Mouse (Mus musculus) forebrain, embryonic 10.5 days (tissue): ENCODE measurements around the gene Psmd8. TPM values are rescaled to one million over a fixed set of nuclear protein-coding genes. Genes with fewer than 3 reads are reported as not detected.
"Not testable (repeated sequence)": the region's sequence is repeated elsewhere in the genome, so short reads cannot be mapped to it uniquely, and the experiment has no call there.

Experiments used
- DNase-seq: peaks from one replicate; pipeline ENCODE4 v3.0.0-alpha.2; 2017; ENCODE audit warnings: low spot score; ENCODE audit errors: extremely low spot score
- H3K27ac ChIP-seq: fragments of 300-500 bp; sonication (generic); 2 replicates; pipeline ENCODE4 v1.5.1; 2016; ENCODE audit warnings: mild to moderate bottlenecking
- H3K27me3 ChIP-seq: fragments of 300-500 bp; sonication (generic); 2 replicates; pipeline ENCODE4 v1.6.1; 2016; ENCODE audit warnings: mild to moderate bottlenecking; ENCODE audit not compliant: poor library complexity, severe bottlenecking
- H3K36me3 ChIP-seq: fragments of 300-500 bp; sonication (generic); replicated peaks from 2 replicates; pipeline ENCODE4 v1.6.1; 2016; ENCODE audit warnings: mild to moderate bottlenecking, moderate library complexity
- H3K4me1 ChIP-seq: fragments of 300-500 bp; sonication (generic); 2 replicates; pipeline ENCODE4 v1.6.1; 2016
- H3K4me3 ChIP-seq: fragments of 300-500 bp; sonication (generic); 2 replicates; pipeline ENCODE4 v1.5.1; 2016; ENCODE audit warnings: mild to moderate bottlenecking, moderate library complexity
- H3K9me3 ChIP-seq: fragments of 300-500 bp; sonication (generic); 2 replicates; pipeline ENCODE4 v1.6.1; 2016; ENCODE audit warnings: mild to moderate bottlenecking, moderate library complexity
- WGBS: fragments of 180-500 bp; shearing (Covaris S2); methylation state at CpG from one replicate; pipeline ENCODE4 v1.1.7; 2016; 5-methylcytosine and 5-hydroxymethylcytosine counted together
- polyA plus RNA-seq: library from polyadenylated mRNA; unstranded; fragments of >200 nt; fragmentation: Nextera tagmentation; extraction: Ambion mirVana; gene quantifications from 2 replicates; pipeline ENCODE4 v1.2.1, GENCODE M21; 2016

The Psmd8 gene
- polyA plus RNA-seq, 1 experiment from 2014 or later: 304 TPM

- Histone ChIP-seq H3K36me3 (no peaks in the 10 kb centered on the region), H3K9me3 (no peaks in the 10 kb centered on the region), H3K4me1 (no peaks in the 10 kb centered on the region), H3K27ac (no peak overlapping the region), H3K4me3 (no peak overlapping the region), H3K27me3 (no peaks in the 10 kb centered on the region)
- DNase-seq: no peak
- WGBS: 89% methylated on average over 6 of the region's 6 CpGs
These were observed 22.1 kb upstream of the Psmd8 start for GRCm38 (mm10) chr7:29202577-29202976.

- not testable (repeated sequence) for H3K27ac ChIP-seq
- WGBS: 93% methylated on average over 1 of the region's 1 CpGs
These were observed 13.7 kb upstream of the Psmd8 start for GRCm38 (mm10) chr7:29194230-29194629.

GRCm38 (mm10) chr7:29181323-29181722, 822 bp upstream of the Psmd8 start:
- Histone ChIP-seq H3K4me1 (peaks cover 15% of the 10 kb centered on the region), H3K4me3 (peak overlapping the region; percentile 89; the same call in 1 of the 2 replicates), H3K36me3 (peaks cover 23% of the 10 kb centered on the region)
- DNase-seq, H3K9me3 ChIP-seq, H3K27me3 ChIP-seq, H3K27ac ChIP-seq: not testable (repeated sequence)
- whole genome bisulfite sequencing: 94% methylated on average over 4 of the region's 4 CpGs

More at GRCm38 (mm10) chr7:29194230-29194629, 13.7 kb upstream of the Psmd8 start:
- not testable (repeated sequence) for H3K4me3 ChIP-seq, H3K27me3 ChIP-seq, H3K9me3 ChIP-seq, H3K36me3 ChIP-seq, DNase-seq, H3K4me1 ChIP-seq

GRCm38 (mm10) chr7:29180854-29181236, 344 bp upstream of the Psmd8 start:
- Histone ChIP-seq H3K36me3 (peaks cover 28% of the 10 kb centered on the region), H3K27me3 (no peaks in the 10 kb centered on the region), H3K9me3 (no peaks in the 10 kb centered on the region), H3K4me1 (peaks cover 15% of the 10 kb centered on the region), H3K27ac (peak overlapping the region; percentile 91), H3K4me3 (peak overlapping the region; percentile 89)
- WGBS: 47% methylated on average over 5 of the region's 5 CpGs
- DNase-seq: no peak

GRCm38 (mm10) chr7:29179323-29179722, 1.2 kb downstream of the Psmd8 start:
- peaks cover 9% of the 10 kb centered on the region for H3K27me3 ChIP-seq
- 0 out of 2 replicates have a peak overlapping the region, but pooled peaks have one; percentile 48 for H3K27ac ChIP-seq
- peaks cover 43% of the 10 kb centered on the region for H3K36me3 ChIP-seq
- peaks cover 15% of the 10 kb centered on the region for H3K4me1 ChIP-seq
- 64% methylated on average over 7 of the region's 7 CpGs for WGBS
- H3K9me3 ChIP-seq: no peaks in the 10 kb centered on the region
- DNase-seq: no peak
- H3K4me3 ChIP-seq: peak overlapping the region; percentile 89

- Histone ChIP-seq H3K4me1 (peaks cover 21% of the 10 kb centered on the region), H3K4me3 (no peak overlapping the region; the same call in 1 of the 2 replicates), H3K36me3 (peaks cover 56% of the 10 kb centered on the region), H3K27me3 (peaks cover 21% of the 10 kb centered on the region), H3K27ac (no peak overlapping the region), H3K9me3 (no peaks in the 10 kb centered on the region)
- WGBS: 94% methylated on average over 4 of the region's 4 CpGs
- DNase-seq: no peak
These were observed 2.4 kb downstream of the Psmd8 start for GRCm38 (mm10) chr7:29178106-29178505.

DNA sequence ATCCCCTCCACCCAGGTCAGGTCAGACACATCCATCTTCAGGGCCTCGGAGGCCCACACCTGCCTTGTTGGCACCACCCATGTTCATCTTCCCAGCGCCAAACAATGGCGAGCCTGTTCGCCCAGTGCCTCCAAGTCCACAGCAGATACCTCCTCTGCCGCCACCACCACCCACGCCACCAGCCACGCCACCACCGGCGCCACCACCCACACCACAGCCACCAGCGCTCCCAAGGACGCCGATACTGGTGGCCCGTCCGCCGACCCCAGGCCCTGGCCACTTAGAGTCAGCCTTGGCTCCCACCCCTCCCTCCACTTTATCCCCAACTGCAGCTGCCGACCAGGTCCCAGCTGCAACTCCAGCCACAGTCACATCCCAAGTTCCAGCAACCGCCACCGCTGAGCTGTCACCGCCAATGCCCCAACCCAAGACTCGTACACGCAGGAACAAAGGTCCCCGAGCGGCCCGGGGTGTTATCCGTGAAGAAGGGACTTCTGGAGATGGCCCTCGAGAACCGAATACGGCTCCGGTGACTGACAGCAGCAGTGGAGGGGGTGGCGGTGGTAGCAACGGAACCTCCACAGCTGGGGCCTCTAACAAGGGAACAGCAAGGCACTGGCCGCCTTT, 8.0 kb downstream of the Psmd8 start:
- Histone ChIP-seq H3K9me3 (no peaks in the 10 kb centered on the region), H3K4me3 (peak overlapping the region; percentile 75; the same call in 1 of the 2 replicates), H3K27ac (no peak overlapping the region), H3K27me3 (peaks cover 60% of the 10 kb centered on the region), H3K4me1 (peaks cover 62% of the 10 kb centered on the region), H3K36me3 (peaks cover 51% of the 10 kb centered on the region)
- DNase-seq: no peak
- 35% methylated on average over 32 of the region's 32 CpGs for WGBS

DNA sequence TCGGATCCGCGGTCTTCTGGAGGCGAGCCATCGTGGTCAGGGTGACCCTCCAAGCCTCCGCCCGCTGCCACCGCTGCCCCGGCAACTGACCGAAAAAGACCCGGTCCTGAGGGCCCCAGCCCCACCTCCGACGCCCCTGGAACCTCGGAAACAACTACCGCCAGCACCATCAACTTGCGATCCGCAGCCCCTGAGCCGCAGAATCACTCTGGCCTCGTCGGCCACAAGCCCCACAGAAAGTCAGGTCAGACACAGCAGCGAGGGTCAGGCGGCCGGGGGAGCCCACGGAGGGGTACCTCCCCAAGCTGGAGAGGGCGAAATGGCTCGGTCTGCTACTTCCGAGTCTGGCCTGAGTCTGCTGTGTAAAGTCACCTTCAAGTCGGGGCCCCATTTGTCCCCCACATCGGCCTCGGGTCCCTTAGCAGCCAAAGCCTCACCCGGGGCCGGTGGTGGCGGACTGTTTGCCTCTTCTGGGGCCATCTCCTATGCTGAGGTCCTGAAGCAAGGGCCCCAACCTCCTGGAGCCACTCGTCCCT, 8.9 kb downstream of the Psmd8 start:
- Histone ChIP-seq H3K27ac (peak overlapping the region; percentile 48; the same call in 1 of the 2 replicates), H3K36me3 (peaks cover 44% of the 10 kb centered on the region), H3K4me1 (peaks cover 67% of the 10 kb centered on the region), H3K27me3 (peaks cover 66% of the 10 kb centered on the region), H3K9me3 (no peaks in the 10 kb centered on the region), H3K4me3 (peak overlapping the region; percentile 75)
- no peak for DNase-seq
- WGBS: 5% methylated on average over 34 of the region's 34 CpGs

DNA sequence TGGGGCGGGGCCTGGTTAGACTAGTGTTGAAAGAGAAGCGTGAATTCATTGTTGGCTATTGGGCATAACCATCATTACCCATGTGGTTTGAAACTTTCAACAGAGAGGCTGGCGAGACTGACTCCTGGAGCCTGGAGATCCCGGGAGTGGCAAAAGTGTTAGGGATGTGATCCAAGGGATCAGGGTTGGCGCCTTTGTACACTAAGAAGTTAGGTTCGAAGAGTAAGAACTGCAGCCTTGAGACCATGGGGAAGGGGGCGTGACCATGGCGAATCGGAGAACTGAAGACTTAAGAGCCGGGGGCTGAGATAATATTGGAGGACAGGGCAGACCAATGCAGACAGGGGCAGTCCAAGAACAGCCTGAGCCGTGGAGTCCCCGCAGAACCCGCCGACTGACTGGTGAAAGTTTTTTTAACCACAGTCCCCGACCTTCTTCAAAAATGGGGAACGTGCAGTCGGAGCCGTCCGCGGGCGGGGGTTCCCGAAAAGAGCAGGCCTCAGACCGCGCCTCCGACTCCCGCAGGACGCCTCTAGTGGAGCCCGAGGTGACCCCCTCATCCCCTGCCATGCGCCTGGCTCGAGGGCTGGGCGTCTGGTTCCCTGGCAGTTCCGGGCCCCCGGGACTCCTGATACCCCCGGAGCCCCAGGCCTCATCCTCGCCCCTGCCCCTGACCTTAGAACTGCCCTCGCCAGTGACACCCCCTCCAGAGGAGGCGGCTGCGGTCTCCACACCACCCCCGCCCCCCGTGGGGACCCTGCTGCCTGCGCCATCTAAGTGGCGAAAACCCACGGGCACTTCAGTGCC, 9.5 kb downstream of the Psmd8 start:
- DNase-seq: no peak
- Histone ChIP-seq H3K4me1 (peaks cover 67% of the 10 kb centered on the region), H3K36me3 (peaks cover 42% of the 10 kb centered on the region), H3K27ac (peak overlapping the region; percentile 92; the same call in 1 of the 2 replicates), H3K4me3 (peak overlapping the region; percentile 75), H3K9me3 (no peaks in the 10 kb centered on the region), H3K27me3 (peaks cover 69% of the 10 kb centered on the region)
- WGBS: 1% methylated on average over 43 of the region's 43 CpGs

- Histone ChIP-seq H3K36me3 (peaks cover 42% of the 10 kb centered on the region), H3K9me3 (no peaks in the 10 kb centered on the region), H3K27me3 (peaks cover 69% of the 10 kb centered on the region), H3K4me3 (peak within 1 kb of the TSS; percentile 75), H3K27ac (peak within 1 kb of the TSS; percentile 92), H3K4me1 (peaks cover 67% of the 10 kb centered on the region)
- under 1% methylated on average over 30 of the region's 30 CpGs for WGBS
- DNase-seq: peak; percentile 74
These were observed 10.3 kb downstream of the Psmd8 start, which contains the start of the genes Ggn and Spred3 for GRCm38 (mm10) chr7:29170066-29170754. Ggn (plus strand) TSS chr7:29170210. Spred3 (minus strand) TSS chr7:29170411.

DNA sequence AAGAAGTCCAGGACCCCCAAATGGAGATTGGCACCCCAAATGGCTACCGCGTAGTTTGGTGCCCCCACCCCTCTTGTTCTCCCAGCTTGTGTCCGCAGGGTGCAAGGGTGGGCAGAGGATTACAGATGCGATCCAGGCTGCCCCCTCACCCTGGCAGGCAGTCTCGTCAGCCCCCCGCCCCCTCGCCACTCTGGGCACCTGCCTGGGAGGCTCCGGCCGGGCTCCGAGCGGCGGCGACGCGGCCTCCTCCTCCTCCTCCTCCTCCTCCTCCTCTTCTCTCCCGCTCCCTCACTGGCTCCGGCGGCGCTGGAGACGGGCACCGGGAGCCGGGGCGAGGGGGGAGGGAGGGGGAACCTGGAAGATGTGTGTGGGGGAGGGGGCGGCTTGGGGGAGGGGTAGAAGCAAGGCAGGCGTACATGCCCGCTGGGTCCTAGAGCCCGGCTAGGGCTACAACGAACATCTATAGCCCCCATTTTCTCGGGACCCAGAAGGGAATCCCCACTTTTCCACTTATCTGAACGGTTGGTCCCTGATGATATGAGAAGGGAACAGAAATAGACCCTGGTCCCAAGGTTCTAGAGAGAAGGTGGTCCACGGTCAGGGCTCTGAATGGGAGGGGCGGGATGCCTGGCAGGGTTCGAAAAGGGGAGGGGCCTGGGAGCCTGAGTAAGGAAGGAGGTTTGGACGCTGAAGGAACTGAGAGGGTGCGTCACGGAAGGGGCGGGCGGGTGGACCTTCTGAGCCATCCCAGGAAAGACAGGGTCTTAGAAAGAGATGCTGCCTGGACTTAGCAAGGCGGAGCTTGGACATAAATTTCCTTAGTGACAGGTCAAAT, 11.1 kb downstream of the Psmd8 start:
- Histone ChIP-seq H3K36me3 (peaks cover 40% of the 10 kb centered on the region), H3K27ac (peak overlapping the region; percentile 92), H3K27me3 (peaks cover 61% of the 10 kb centered on the region), H3K4me1 (peaks cover 67% of the 10 kb centered on the region), H3K9me3 (no peaks in the 10 kb centered on the region), H3K4me3 (peak overlapping the region; percentile 75)
- peak; percentile 90 for DNase-seq
- under 1% methylated on average over 32 of the region's 39 CpGs for WGBS
